ENCODE assay signal across 30 mouse cellular contexts in the genomic region with DNA sequence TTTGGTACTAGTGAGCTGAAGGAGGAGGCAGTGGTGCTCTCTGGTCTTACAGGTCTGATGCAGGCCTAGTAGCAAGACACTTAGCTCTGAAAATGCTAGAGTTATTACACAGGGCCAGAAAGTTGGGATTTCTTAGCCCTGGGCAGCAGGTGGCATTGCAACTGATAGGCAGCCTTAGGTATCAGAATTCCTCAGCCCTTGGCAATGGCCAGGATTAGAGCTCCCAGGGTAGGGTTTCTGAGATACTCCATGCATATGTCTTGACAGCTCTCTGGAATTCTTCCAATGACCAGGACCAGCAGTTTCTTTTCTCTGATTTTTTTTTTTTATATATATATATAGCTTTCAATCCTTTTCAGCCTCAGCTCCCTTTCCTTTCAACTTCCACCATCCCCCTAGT. TPM values are rescaled to one million over a fixed set of nuclear protein-coding genes. Genes with fewer than 3 reads are reported as not detected.
DNase-seq lines count a peak whose midpoint lies in the region; ATAC-seq and TF ChIP-seq lines count a peak whose summit lies in the region.
"Had no signal": no experiment of that assay in that cellular context is flagged by ENCODE, and none has a peak within 500 bp of the region (broad histone marks: within the 10 kb centered on the region; RNA-seq: fewer than 3 reads in every experiment).

No protein-coding gene starts in this region.

- H3K9ac ChIP-seq in embryonic facial prominence, embryonic 14.5 days (ENCODE audit: low read depth, low read length), result no peak overlapping the region
- H3K9ac ChIP-seq in heart, embryonic 14.5 days (ENCODE audit: low read length), result no peak overlapping the region
- no peak overlapping the region for H3K9ac ChIP-seq in hindbrain, postnatal 0 days (replicated peaks; ENCODE audit: low read length)
- no peak overlapping the region for H3K9ac ChIP-seq in hindbrain, embryonic 11.5 days (ENCODE audit: low read depth, low read length)
- H3K9ac ChIP-seq: embryonic facial prominence, embryonic 12.5 days; forebrain, embryonic 15.5 days; hindbrain, embryonic 12.5 days; liver, embryonic 15.5 days; lung, embryonic 15.5 days; neural tube, embryonic 13.5 days had no signal

- no peak for TF ChIP-seq CTCF in hindbrain, postnatal 0 days (IDR thresholded peaks at IDR 0.05; ENCODE audit: low read depth)

- H3K27me3 ChIP-seq in embryonic facial prominence, embryonic 14.5 days (replicated peaks; ENCODE audit: control insufficient read depth, insufficient read depth, low read length), result no peaks in the 10 kb centered on the region
- H3K27me3 ChIP-seq in embryonic facial prominence, embryonic 10.5 days (replicated peaks; ENCODE audit: low read depth, poor library complexity, severe bottlenecking), result peaks cover 18% of the 10 kb centered on the region
- no peaks in the 10 kb centered on the region for H3K27me3 ChIP-seq in heart, embryonic 14.5 days (ENCODE audit: control insufficient read depth, insufficient read depth, low read length)
- no peaks in the 10 kb centered on the region for H3K27me3 ChIP-seq in hindbrain, postnatal 0 days (ENCODE audit: insufficient read depth, low read length)
- H3K27me3 ChIP-seq in hindbrain, embryonic 11.5 days (ENCODE audit: control insufficient read depth, insufficient read depth, low read length), result no peaks in the 10 kb centered on the region
- H3K27me3 ChIP-seq: forebrain, embryonic 15.5 days; liver, embryonic 15.5 days; lung, embryonic 15.5 days; neural tube, embryonic 13.5 days had no signal

- H3K4me3 ChIP-seq in embryonic facial prominence, embryonic 14.5 days (ENCODE audit: low read depth, low read length), result no peak overlapping the region
- H3K4me3 ChIP-seq in embryonic facial prominence, embryonic 10.5 days, result no peak overlapping the region
- H3K4me3 ChIP-seq in heart, embryonic 14.5 days (ENCODE audit: control insufficient read depth in 1 of 2, insufficient read depth in 1 of 2, low read depth in 1 of 2, low read length in 2 of 2), result no peak overlapping the region
- no peak overlapping the region for H3K4me3 ChIP-seq in hindbrain, postnatal 0 days (ENCODE audit: low read length)
- no peak overlapping the region for H3K4me3 ChIP-seq in hindbrain, embryonic 11.5 days (ENCODE audit: low read depth, low read length)
- H3K4me3 ChIP-seq: embryonic facial prominence, embryonic 12.5 days; forebrain, embryonic 10.5 days; forebrain, embryonic 15.5 days; hindbrain, embryonic 12.5 days; liver, embryonic 15.5 days; lung, embryonic 15.5 days; neural tube, embryonic 13.5 days had no signal

- H3K9me3 ChIP-seq in embryonic facial prominence, embryonic 14.5 days (ENCODE audit: control insufficient read depth, low read length), result no peaks in the 10 kb centered on the region
- no peaks in the 10 kb centered on the region for H3K9me3 ChIP-seq in embryonic facial prominence, embryonic 10.5 days
- H3K9me3 ChIP-seq in heart, embryonic 14.5 days (ENCODE audit: control insufficient read depth, low read length), result no peaks in the 10 kb centered on the region
- no peaks in the 10 kb centered on the region for H3K9me3 ChIP-seq in hindbrain, postnatal 0 days (ENCODE audit: low read length)
- no peaks in the 10 kb centered on the region for H3K9me3 ChIP-seq in hindbrain, embryonic 11.5 days (ENCODE audit: control insufficient read depth, low read length)
- H3K9me3 ChIP-seq: embryonic facial prominence, embryonic 12.5 days; forebrain, embryonic 10.5 days; forebrain, embryonic 15.5 days; hindbrain, embryonic 12.5 days; liver, embryonic 15.5 days; lung, embryonic 15.5 days; neural tube, embryonic 13.5 days had no signal

- H3K4me2 ChIP-seq in embryonic facial prominence, embryonic 14.5 days (ENCODE audit: low read depth, low read length), result no peak overlapping the region
- no peak overlapping the region for H3K4me2 ChIP-seq in heart, embryonic 14.5 days (ENCODE audit: low read length)
- no peak overlapping the region for H3K4me2 ChIP-seq in hindbrain, postnatal 0 days (ENCODE audit: low read depth, low read length)
- no peak overlapping the region for H3K4me2 ChIP-seq in hindbrain, embryonic 11.5 days (replicated peaks; ENCODE audit: low read depth, low read length)
- H3K4me2 ChIP-seq: embryonic facial prominence, embryonic 12.5 days; forebrain, embryonic 15.5 days; hindbrain, embryonic 12.5 days; liver, embryonic 15.5 days; lung, embryonic 15.5 days; midbrain, embryonic 11.5 days; neural tube, embryonic 13.5 days had no signal

- intact Hi-C loops in heart, postnatal 36 days (cut with DNase I), result no loop called here

- peak; percentile 11 for DNase-seq in embryonic facial prominence, embryonic 14.5 days (ENCODE audit: low spot score)
- DNase-seq in embryonic facial prominence, embryonic 10.5 days (ENCODE audit: low spot score), result no peak
- no peak for DNase-seq in heart, postnatal 36 days
- no peak for DNase-seq in hindbrain, postnatal 0 days (ENCODE audit: low spot score)
- no peak for DNase-seq in hindbrain, embryonic 11.5 days (ENCODE audit: low spot score)
- DNase-seq in MN1 (ENCODE audit: low spot score), result peak; percentile 18
- DNase-seq in frontal cortex, adult 2 months (ENCODE audit: extremely low spot score in 1 of 2, low spot score in 1 of 2), result no peak
- DNase-seq: adrenal gland, adult 2 months; adrenal gland, postnatal 36 days; cerebellum, adult 8-10 months; cerebellum, postnatal 36 days; gastrocnemius, postnatal 10 days; kidney, adult 8-10 months; kidney, postnatal 4 days; lung, postnatal 36 days; right cerebral cortex, postnatal 4 days; thymus, adult 2 months; thymus, postnatal 36 days had no signal

- H3K27ac ChIP-seq in embryonic facial prominence, embryonic 14.5 days (replicated peaks; ENCODE audit: low read depth, low read length), result no peak overlapping the region
- no peak overlapping the region for H3K27ac ChIP-seq in embryonic facial prominence, embryonic 10.5 days (replicated peaks)
- peak overlapping the region; percentile 77 to 80 for H3K27ac ChIP-seq in heart, embryonic 14.5 days (replicated peaks in 1 of 2; ENCODE audit: control insufficient read depth in 1 of 2, insufficient read depth in 1 of 2, low read depth in 2 of 2, low read length in 2 of 2)
- peak overlapping the region; percentile 56; the same call in 1 of the 2 replicates for H3K27ac ChIP-seq in hindbrain, postnatal 0 days
- H3K27ac ChIP-seq in hindbrain, embryonic 11.5 days (ENCODE audit: low read depth, low read length), result no peak overlapping the region
- H3K27ac ChIP-seq: embryonic facial prominence, embryonic 12.5 days; forebrain, embryonic 10.5 days; forebrain, embryonic 15.5 days; hindbrain, embryonic 12.5 days; kidney, postnatal 0 days; liver, embryonic 15.5 days; lung, embryonic 15.5 days; neural tube, embryonic 13.5 days had no signal

- H3K4me1 ChIP-seq in embryonic facial prominence, embryonic 14.5 days (ENCODE audit: control insufficient read depth, insufficient read depth, low read length), result no peaks in the 10 kb centered on the region
- H3K4me1 ChIP-seq in embryonic facial prominence, embryonic 10.5 days, result no peaks in the 10 kb centered on the region
- H3K4me1 ChIP-seq in heart, embryonic 14.5 days (ENCODE audit: control insufficient read depth in 2 of 2, insufficient read depth in 2 of 2, low read length in 2 of 2), result peaks cover 0 to 3% of the 10 kb centered on the region in 2 experiments; a peak in 2 of 4 replicates
- no peaks in the 10 kb centered on the region for H3K4me1 ChIP-seq in hindbrain, postnatal 0 days (ENCODE audit: insufficient read depth, low read length)
- H3K4me1 ChIP-seq in hindbrain, embryonic 11.5 days (replicated peaks; ENCODE audit: control insufficient read depth, insufficient read depth, low read length), result no peaks in the 10 kb centered on the region
- H3K4me1 ChIP-seq: embryonic facial prominence, embryonic 12.5 days; forebrain, embryonic 10.5 days; forebrain, embryonic 15.5 days; hindbrain, embryonic 12.5 days; liver, embryonic 15.5 days; lung, embryonic 15.5 days; neural tube, embryonic 13.5 days had no signal

- H3K36me3 ChIP-seq in embryonic facial prominence, embryonic 14.5 days (ENCODE audit: control insufficient read depth, insufficient read depth, low read length), result no peaks in the 10 kb centered on the region
- H3K36me3 ChIP-seq in embryonic facial prominence, embryonic 10.5 days (replicated peaks), result no peaks in the 10 kb centered on the region; the same call in 1 of the 2 replicates
- H3K36me3 ChIP-seq in heart, embryonic 14.5 days (ENCODE audit: control insufficient read depth, insufficient read depth, low read length), result no peaks in the 10 kb centered on the region
- H3K36me3 ChIP-seq in hindbrain, postnatal 0 days (ENCODE audit: insufficient read depth, low read length), result no peaks in the 10 kb centered on the region
- no peaks in the 10 kb centered on the region for H3K36me3 ChIP-seq in hindbrain, embryonic 11.5 days (ENCODE audit: control insufficient read depth, insufficient read depth, low read length)
- H3K36me3 ChIP-seq: embryonic facial prominence, embryonic 12.5 days; liver, embryonic 15.5 days; lung, embryonic 15.5 days had no signal

- peak; percentile 63; the same call in 1 of the 2 replicates for ATAC-seq in embryonic facial prominence, embryonic 14.5 days (ENCODE audit: low read depth)
- ATAC-seq in heart, embryonic 14.5 days (ENCODE audit: insufficient number of reproducible peaks, insufficient read depth, low FRiP score, low read depth), result peak; percentile 56; the same call in 1 of the 2 replicates
- ATAC-seq in hindbrain, postnatal 0 days, result no peak
- no peak for ATAC-seq in hindbrain, embryonic 11.5 days (ENCODE audit: low FRiP score)
- ATAC-seq: activated CD4-positive, CD25-positive, alpha-beta regulatory T cell, adult 4 months; forebrain, embryonic 15.5 days; intestine, embryonic 16.5 days had no signal

RNA-seq across cellular contexts. Expression of a gene that starts 45.6 kb away (rescaled TPM):
- 6.0 and 6.2 TPM in 2 replicates for polyA plus RNA-seq in embryonic facial prominence, embryonic 14.5 days (2014; fragmentation: Nextera tagmentation; extraction: Ambion mirVana)
- polyA plus RNA-seq in embryonic facial prominence, embryonic 10.5 days (2016; fragmentation: Nextera tagmentation; extraction: Ambion mirVana), result 2.7 and 2.8 TPM in 2 replicates
- polyA plus RNA-seq in heart, embryonic 14.5 days (2014; fragmentation: Nextera tagmentation; extraction: Ambion mirVana), result 4.5 and 5.3 TPM in 2 replicates
- 10 to 100 TPM; 12.4 to 14.3 TPM for total RNA-seq in heart, postnatal 36 days (2021)
- 18.6 and 18.9 TPM in 2 replicates for total RNA-seq in hindbrain, postnatal 0 days (2014; rRNA removed)
- polyA plus RNA-seq in hindbrain, postnatal 0 days (2015; fragmentation: Nextera tagmentation; extraction: Ambion mirVana), result 7.1 and 7.7 TPM in 2 replicates
- polyA plus RNA-seq in hindbrain, embryonic 11.5 days (2014; fragmentation: Nextera tagmentation; extraction: Ambion mirVana), result 2.9 and 3.4 TPM in 2 replicates
- polyA plus RNA-seq in frontal cortex, adult 2 months (2012; rRNA removed), result 13.0 and 14.9 TPM in 2 replicates

Comparison
In these comparisons a context has a peak if more than half of its experiments do, and no peak if none do; other contexts are left out.
1. DNase-seq: peak in embryonic facial prominence, embryonic 14.5 days (single experiment) and MN1 (single experiment); none in embryonic facial prominence, embryonic 10.5 days (single experiment), heart, postnatal 36 days (0 of 2), hindbrain, postnatal 0 days (single experiment), hindbrain, embryonic 11.5 days (single experiment) and frontal cortex, adult 2 months (0 of 2).
2. H3K27ac ChIP-seq: peak in heart, embryonic 14.5 days (2 of 2) and hindbrain, postnatal 0 days (single experiment); none in embryonic facial prominence, embryonic 14.5 days (single experiment), embryonic facial prominence, embryonic 10.5 days (single experiment) and hindbrain, embryonic 11.5 days (single experiment).
3. ATAC-seq: peak in embryonic facial prominence, embryonic 14.5 days (single experiment) and heart, embryonic 14.5 days (single experiment); none in hindbrain, postnatal 0 days (single experiment) and hindbrain, embryonic 11.5 days (single experiment).